Mouse (Mus musculus): ENCODE data around the gene Exoc6b. TPM values are rescaled to one million over a fixed set of nuclear protein-coding genes. Genes with fewer than 3 reads are reported as not detected.

The Exoc6b gene
- polyA plus RNA-seq, 1 experiment from 2014 or later: 16.2 TPM

DNA sequence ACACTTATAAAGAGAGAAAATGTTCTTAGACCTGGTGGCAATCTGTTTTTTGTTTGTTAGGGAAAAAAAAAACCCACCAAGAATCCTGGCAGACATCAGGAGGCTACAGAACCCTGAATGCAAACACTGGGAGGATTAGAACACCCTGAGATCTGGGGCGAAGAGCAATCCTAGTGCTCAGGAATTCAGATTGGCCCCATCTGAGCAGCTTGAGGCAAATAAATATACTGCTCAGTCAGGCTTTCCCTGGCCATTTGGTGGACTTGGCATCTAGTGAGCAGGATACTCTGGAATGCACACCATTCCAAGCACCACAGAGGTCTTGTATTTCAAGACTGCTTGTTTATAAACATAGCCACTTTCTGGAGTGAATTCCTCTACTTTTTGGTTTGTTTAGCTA lies 412.2 kb downstream of the Exoc6b start:
- ATAC-seq (replicated peaks; ENCODE audit: extremely low read depth, insufficient read depth, low FRiP score): no peak
- Histone ChIP-seq H3K36me3 (ENCODE audit: control insufficient read depth, insufficient read depth) (no peaks in the 10 kb centered on the region), H3K9ac (ENCODE audit: low read length) (no peak overlapping the region), H3K9me3 (replicated peaks; ENCODE audit: control insufficient read depth, low read length) (no peaks in the 10 kb centered on the region), H3K4me2 (ENCODE audit: low read depth, low read length) (no peak overlapping the region), H3K27ac (ENCODE audit: low read length) (no peak overlapping the region), H3K4me3 (ENCODE audit: low read length) (no peak overlapping the region), H3K4me1 (ENCODE audit: control insufficient read depth, insufficient read depth, low read length) (no peaks in the 10 kb centered on the region), H3K27me3 (ENCODE audit: control insufficient read depth, insufficient read depth, low read length) (no peaks in the 10 kb centered on the region)
- WGBS: 66% methylated on average over 1 of the region's 1 CpGs

DNA sequence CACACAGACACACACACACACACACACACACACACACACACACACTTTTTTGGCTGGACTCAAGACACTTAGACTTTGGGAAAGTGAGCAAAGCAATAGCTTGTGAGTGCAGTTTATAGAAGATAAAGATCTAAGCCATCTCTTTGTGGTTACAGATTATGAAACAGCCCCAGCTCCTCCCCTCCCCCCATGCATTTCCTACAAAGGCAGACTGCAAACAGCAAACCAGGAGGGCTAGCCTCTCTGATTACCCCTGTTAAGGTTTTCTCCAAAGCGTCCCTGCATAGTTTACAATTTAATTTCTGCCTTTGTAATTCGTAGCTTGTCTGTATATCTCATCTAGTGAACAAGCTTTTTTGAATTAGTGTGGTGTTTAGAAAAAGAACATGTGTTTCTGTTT lies 412.6 kb downstream of the Exoc6b start:
- Histone ChIP-seq H3K4me2 (ENCODE audit: low read depth, low read length) (no peak overlapping the region), H3K27me3 (ENCODE audit: control insufficient read depth, insufficient read depth, low read length) (no peaks in the 10 kb centered on the region), H3K27ac (ENCODE audit: low read length) (no peak overlapping the region), H3K9ac (ENCODE audit: low read length) (no peak overlapping the region), H3K4me3 (ENCODE audit: low read length) (no peak overlapping the region), H3K36me3 (ENCODE audit: control insufficient read depth, insufficient read depth) (no peaks in the 10 kb centered on the region), H3K9me3 (replicated peaks; ENCODE audit: control insufficient read depth, low read length) (no peaks in the 10 kb centered on the region), H3K4me1 (ENCODE audit: control insufficient read depth, insufficient read depth, low read length) (no peaks in the 10 kb centered on the region)
- no peak for ATAC-seq (replicated peaks; ENCODE audit: extremely low read depth, insufficient read depth, low FRiP score)
- 52% methylated on average over 2 of the region's 2 CpGs for WGBS

DNA sequence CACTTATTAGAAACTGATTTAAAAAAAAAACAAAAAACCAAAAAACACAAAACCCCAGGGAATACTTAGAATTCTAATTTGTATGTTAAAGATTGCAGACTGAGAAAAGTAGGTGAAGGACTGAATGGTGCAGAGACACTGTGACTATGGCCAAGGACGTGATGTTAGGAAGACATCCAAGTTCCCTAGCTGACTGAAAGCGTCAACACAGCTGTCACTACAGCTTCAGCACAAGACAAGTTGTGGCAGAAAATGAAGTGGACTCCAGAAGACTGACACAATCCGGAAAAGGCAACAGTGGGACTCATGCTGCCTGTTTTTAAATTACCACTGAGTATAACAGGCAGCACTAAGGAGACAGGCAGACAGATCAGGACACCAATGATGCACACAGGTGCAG lies 417.4 kb downstream of the Exoc6b start:
- H3K27ac ChIP-seq (ENCODE audit: low read length): no peak overlapping the region
- WGBS: 66% methylated on average over 3 of the region's 3 CpGs
- no peak overlapping the region for H3K4me2 ChIP-seq (ENCODE audit: low read depth, low read length)
- no peaks in the 10 kb centered on the region for H3K27me3 ChIP-seq (ENCODE audit: control insufficient read depth, insufficient read depth, low read length)
- no peaks in the 10 kb centered on the region for H3K4me1 ChIP-seq (ENCODE audit: control insufficient read depth, insufficient read depth, low read length)
- no peak overlapping the region for H3K4me3 ChIP-seq (ENCODE audit: low read length)
- no peak for ATAC-seq (replicated peaks; ENCODE audit: extremely low read depth, insufficient read depth, low FRiP score)
- H3K9me3 ChIP-seq (replicated peaks; ENCODE audit: control insufficient read depth, low read length): 0 out of 2 replicates have a peak, but pooled peaks cover 2% of the 10 kb centered on the region
- no peak overlapping the region for H3K9ac ChIP-seq (ENCODE audit: low read length)
- H3K36me3 ChIP-seq (ENCODE audit: control insufficient read depth, insufficient read depth): no peaks in the 10 kb centered on the region

DNA sequence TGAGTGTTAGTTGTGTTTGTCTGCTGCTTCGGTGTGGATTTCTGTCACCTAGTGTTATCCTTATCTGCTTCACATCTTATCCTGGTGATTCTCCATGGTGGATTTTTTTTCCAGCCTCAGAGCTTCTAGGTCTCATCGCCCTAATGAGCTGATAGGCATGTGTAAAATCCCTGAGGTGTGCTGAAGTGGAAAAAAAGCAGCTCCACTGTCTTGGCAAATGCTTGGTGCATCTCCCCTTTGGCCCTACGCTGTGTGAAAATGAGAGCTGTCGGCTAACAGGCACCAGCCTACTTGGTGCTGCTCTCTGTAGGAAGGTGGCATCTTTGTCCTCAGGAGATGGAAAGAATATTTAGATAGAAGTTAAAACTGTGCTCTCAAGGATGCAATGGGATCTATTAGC lies 422.1 kb downstream of the Exoc6b start:
- Histone ChIP-seq H3K27me3 (ENCODE audit: control insufficient read depth, insufficient read depth, low read length) (no peaks in the 10 kb centered on the region), H3K4me1 (ENCODE audit: control insufficient read depth, insufficient read depth, low read length) (no peaks in the 10 kb centered on the region), H3K9me3 (replicated peaks; ENCODE audit: control insufficient read depth, low read length) (0 out of 2 replicates have a peak, but pooled peaks cover 2% of the 10 kb centered on the region), H3K4me2 (ENCODE audit: low read depth, low read length) (no peak overlapping the region), H3K27ac (ENCODE audit: low read length) (no peak overlapping the region), H3K9ac (ENCODE audit: low read length) (no peak overlapping the region), H3K4me3 (ENCODE audit: low read length) (no peak overlapping the region), H3K36me3 (ENCODE audit: control insufficient read depth, insufficient read depth) (no peaks in the 10 kb centered on the region)
- no peak for ATAC-seq (replicated peaks; ENCODE audit: extremely low read depth, insufficient read depth, low FRiP score)
- WGBS: 53% methylated on average over 4 of the region's 4 CpGs

DNA sequence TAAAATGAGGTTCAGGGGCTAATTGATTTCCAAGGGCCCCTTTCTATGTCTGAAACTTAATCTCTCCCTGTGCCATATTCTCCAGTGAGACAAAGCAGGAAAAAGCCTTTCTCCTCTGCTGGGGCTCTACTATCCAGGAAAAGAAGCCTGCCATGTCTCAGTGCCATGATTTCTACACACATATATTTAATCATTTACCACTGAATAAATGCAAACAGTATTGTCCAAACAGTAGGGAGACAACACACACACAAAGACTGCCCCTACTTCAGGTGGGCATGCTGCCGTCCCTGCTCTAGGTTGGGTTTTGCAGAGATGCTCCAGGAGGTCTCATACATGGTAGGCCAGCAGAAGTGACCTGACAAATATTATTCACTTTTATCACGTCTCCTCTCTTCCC lies 422.6 kb downstream of the Exoc6b start:
- Histone ChIP-seq H3K9me3 (replicated peaks; ENCODE audit: control insufficient read depth, low read length) (0 out of 2 replicates have a peak, but pooled peaks cover 2% of the 10 kb centered on the region), H3K4me3 (ENCODE audit: low read length) (no peak overlapping the region), H3K36me3 (ENCODE audit: control insufficient read depth, insufficient read depth) (no peaks in the 10 kb centered on the region), H3K4me1 (ENCODE audit: control insufficient read depth, insufficient read depth, low read length) (no peaks in the 10 kb centered on the region), H3K27me3 (ENCODE audit: control insufficient read depth, insufficient read depth, low read length) (no peaks in the 10 kb centered on the region), H3K27ac (ENCODE audit: low read length) (no peak overlapping the region), H3K4me2 (ENCODE audit: low read depth, low read length) (no peak overlapping the region), H3K9ac (ENCODE audit: low read length) (no peak overlapping the region)
- 53% methylated on average over 2 of the region's 2 CpGs for WGBS
- ATAC-seq (replicated peaks; ENCODE audit: extremely low read depth, insufficient read depth, low FRiP score): no peak

DNA sequence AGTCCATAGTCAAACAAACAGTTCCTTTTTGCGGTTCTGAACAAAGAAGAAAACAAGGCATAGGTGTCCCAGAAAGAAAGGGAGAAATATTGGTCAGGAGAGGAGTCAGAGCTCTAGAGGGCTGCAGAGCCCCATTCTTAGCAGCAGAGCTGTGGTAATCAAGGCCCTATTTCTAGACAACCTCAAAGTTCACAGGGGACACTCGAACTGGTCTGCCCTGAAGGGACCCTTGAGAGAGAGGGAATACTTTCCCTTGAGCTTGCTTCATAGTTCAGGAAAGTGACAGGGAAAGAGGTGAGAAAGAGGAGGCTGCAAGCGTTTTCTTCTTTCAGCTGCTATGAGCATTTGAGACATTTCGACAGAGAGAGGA lies 428.3 kb downstream of the Exoc6b start:
- Histone ChIP-seq H3K9me3 (replicated peaks; ENCODE audit: control insufficient read depth, low read length) (no peaks in the 10 kb centered on the region), H3K4me3 (ENCODE audit: low read length) (no peak overlapping the region), H3K4me2 (ENCODE audit: low read depth, low read length) (peak overlapping the region; percentile 34; the same call in 1 of the 2 replicates), H3K27me3 (ENCODE audit: control insufficient read depth, insufficient read depth, low read length) (no peaks in the 10 kb centered on the region), H3K27ac (ENCODE audit: low read length) (no peak overlapping the region; the same call in 1 of the 2 replicates), H3K9ac (ENCODE audit: low read length) (no peak overlapping the region), H3K36me3 (ENCODE audit: control insufficient read depth, insufficient read depth) (no peaks in the 10 kb centered on the region), H3K4me1 (ENCODE audit: control insufficient read depth, insufficient read depth, low read length) (peaks cover 21% of the 10 kb centered on the region)
- no peak for ATAC-seq (replicated peaks; ENCODE audit: extremely low read depth, insufficient read depth, low FRiP score)
- 36% methylated on average over 4 of the region's 4 CpGs for WGBS

DNA sequence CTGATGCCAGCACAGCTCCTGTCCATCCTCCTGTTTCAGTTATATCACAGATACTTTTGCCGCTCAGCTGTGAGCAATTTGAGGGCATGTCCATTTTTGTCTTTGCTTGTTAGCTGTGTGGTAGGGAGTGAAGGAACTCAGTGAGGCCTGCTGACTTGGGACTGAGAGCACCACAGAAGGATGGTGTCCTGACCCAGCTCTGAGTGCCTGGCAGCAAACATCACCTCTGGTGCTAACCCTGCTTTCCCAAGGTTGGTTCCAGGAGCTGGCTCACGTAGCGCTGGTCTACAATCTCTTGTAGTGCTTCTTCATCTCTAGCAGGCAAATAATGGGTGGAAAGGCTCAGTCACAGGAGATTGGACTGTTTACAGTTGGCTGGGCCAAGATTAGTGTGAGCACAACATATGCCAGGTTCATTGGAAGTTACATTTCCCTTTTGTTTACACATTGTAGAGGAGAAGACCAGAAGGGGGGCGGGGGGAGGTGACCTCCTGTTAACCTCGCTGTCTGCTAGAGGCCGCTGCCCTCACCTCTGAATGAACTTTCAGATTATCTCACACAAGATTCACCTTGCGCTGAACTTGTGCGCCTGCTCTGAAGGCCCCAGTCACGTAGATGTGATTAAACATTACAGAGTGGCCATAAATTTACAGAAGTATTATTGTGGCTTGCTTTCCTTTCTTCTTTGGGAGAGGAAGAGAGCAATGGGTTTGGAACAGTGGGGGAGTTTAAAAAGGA lies 428.8 kb downstream of the Exoc6b start:
- ATAC-seq (replicated peaks; ENCODE audit: extremely low read depth, insufficient read depth, low FRiP score): 0 out of 2 replicates have a peak, but pooled peaks have one; percentile 41
- WGBS: 25% methylated on average over 9 of the region's 9 CpGs
- no peak overlapping the region for H3K4me3 ChIP-seq (ENCODE audit: low read length)
- H3K27ac ChIP-seq (ENCODE audit: low read length): no peak overlapping the region; the same call in 1 of the 2 replicates
- H3K36me3 ChIP-seq (ENCODE audit: control insufficient read depth, insufficient read depth): no peaks in the 10 kb centered on the region
- no peaks in the 10 kb centered on the region for H3K27me3 ChIP-seq (ENCODE audit: control insufficient read depth, insufficient read depth, low read length)
- H3K9me3 ChIP-seq (replicated peaks; ENCODE audit: control insufficient read depth, low read length): no peaks in the 10 kb centered on the region
- H3K4me2 ChIP-seq (ENCODE audit: low read depth, low read length): peak overlapping the region; percentile 34; the same call in 1 of the 2 replicates
- peaks cover 21% of the 10 kb centered on the region for H3K4me1 ChIP-seq (ENCODE audit: control insufficient read depth, insufficient read depth, low read length)
- no peak overlapping the region for H3K9ac ChIP-seq (ENCODE audit: low read length)

DNA sequence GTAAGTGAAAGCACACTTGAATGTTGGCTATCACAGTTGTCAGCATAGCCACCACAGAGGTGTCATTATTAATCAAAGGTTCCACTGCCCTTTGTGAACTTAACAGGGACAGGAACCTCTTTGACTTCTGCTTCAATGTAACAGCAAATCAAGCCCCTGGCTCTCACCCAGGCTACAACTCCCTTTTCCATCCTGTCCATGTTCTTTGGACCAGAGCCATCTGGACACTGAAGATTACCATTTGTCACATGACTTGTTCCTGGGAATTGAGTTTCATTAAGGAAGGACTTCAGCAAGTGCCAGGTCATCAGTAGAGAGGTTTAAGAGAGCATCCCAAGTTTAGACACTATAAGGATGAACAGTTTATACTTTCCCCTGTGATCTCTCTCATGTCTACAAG lies 431.1 kb downstream of the Exoc6b start:
- Histone ChIP-seq H3K27ac (ENCODE audit: low read length) (no peak overlapping the region), H3K9ac (ENCODE audit: low read length) (no peak overlapping the region)
- ATAC-seq (replicated peaks; ENCODE audit: extremely low read depth, insufficient read depth, low FRiP score): 0 out of 2 replicates have a peak, but pooled peaks have one; percentile 32

DNA sequence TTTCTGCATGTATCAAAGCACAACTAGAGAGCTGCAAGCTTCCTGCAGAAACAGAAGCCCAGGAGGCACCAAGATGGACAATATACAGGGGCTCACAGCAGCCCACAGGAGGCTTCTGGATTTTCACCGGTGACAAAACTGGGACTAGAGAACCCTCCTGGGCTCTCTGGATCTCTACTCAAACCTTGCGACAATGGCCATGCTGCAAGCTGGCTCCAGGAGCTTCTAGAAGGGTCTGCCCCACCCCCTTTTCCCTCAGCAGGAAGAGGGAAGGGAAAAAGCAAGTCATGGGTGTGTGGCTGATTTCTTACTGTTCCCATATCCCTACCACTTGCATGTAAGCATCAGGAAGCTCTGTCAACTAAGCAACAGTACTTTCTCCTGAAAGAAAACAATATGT lies 437.7 kb downstream of the Exoc6b start:
- no peak overlapping the region for H3K9ac ChIP-seq (ENCODE audit: low read length)
- H3K27ac ChIP-seq (ENCODE audit: low read length): no peak overlapping the region
- H3K9me3 ChIP-seq (replicated peaks; ENCODE audit: control insufficient read depth, low read length): no peaks in the 10 kb centered on the region
- no peaks in the 10 kb centered on the region for H3K27me3 ChIP-seq (ENCODE audit: control insufficient read depth, insufficient read depth, low read length)
- H3K36me3 ChIP-seq (ENCODE audit: control insufficient read depth, insufficient read depth): no peaks in the 10 kb centered on the region
- ATAC-seq (replicated peaks; ENCODE audit: extremely low read depth, insufficient read depth, low FRiP score): no peak
- H3K4me1 ChIP-seq (ENCODE audit: control insufficient read depth, insufficient read depth, low read length): no peaks in the 10 kb centered on the region
- no peak overlapping the region for H3K4me2 ChIP-seq (ENCODE audit: low read depth, low read length)
- WGBS: 86% methylated on average over 2 of the region's 2 CpGs
- no peak overlapping the region for H3K4me3 ChIP-seq (ENCODE audit: low read length)

More for the DNA sequence above, 431.1 kb downstream of the Exoc6b start:
- no peaks in the 10 kb centered on the region for H3K27me3 ChIP-seq (ENCODE audit: control insufficient read depth, insufficient read depth, low read length)
- no peak overlapping the region for H3K4me3 ChIP-seq (ENCODE audit: low read length)
- no peak overlapping the region for H3K4me2 ChIP-seq (ENCODE audit: low read depth, low read length)
- no peaks in the 10 kb centered on the region for H3K36me3 ChIP-seq (ENCODE audit: control insufficient read depth, insufficient read depth)
- H3K4me1 ChIP-seq (ENCODE audit: control insufficient read depth, insufficient read depth, low read length): peaks cover 21% of the 10 kb centered on the region
- no peaks in the 10 kb centered on the region for H3K9me3 ChIP-seq (replicated peaks; ENCODE audit: control insufficient read depth, low read length)

Measured in heart, embryonic 16.5 days (tissue).